Mouse (Mus musculus): ENCODE results near the gene Wrap53. TPM values are rescaled to one million over a fixed set of nuclear protein-coding genes. Genes with fewer than 3 reads are reported as not detected.
"Not testable (repeated sequence)": the region's sequence is repeated elsewhere in the genome, so short reads cannot be mapped to it uniquely, and the experiment has no call there.

Wrap53 gene
- total and polyA plus RNA-seq, 2 experiments from 2014 or later: 7.8 to 18.7 TPM

- H3K9ac ChIP-seq (replicated peaks; ENCODE audit: low read depth, low read length): peak within 1 kb of the TSS; percentile 76
- ATAC-seq (ENCODE audit: insufficient read depth, low read depth) (peak; percentile 85), DNase-seq (ENCODE audit: low spot score) (peak; percentile 74)
- no peak for TF ChIP-seq CTCF (IDR thresholded peaks at IDR 0.05; ENCODE audit: low read depth)
- TF ChIP-seq EP300 (IDR thresholded peaks at IDR 0.05; ENCODE audit: low read depth): no peak
- H3K4me2 ChIP-seq (ENCODE audit: low read depth, low read length): peak within 1 kb of the TSS; percentile 80
- H3K9me3 ChIP-seq (replicated peaks; ENCODE audit: control insufficient read depth, low read length): no peaks in the 10 kb centered on the region
- H3K4me3 ChIP-seq (ENCODE audit: low read depth, low read length): peak within 1 kb of the TSS; percentile 71
- no peaks in the 10 kb centered on the region for H3K27me3 ChIP-seq (ENCODE audit: control insufficient read depth, insufficient read depth, low read length)
- H3K27ac ChIP-seq (ENCODE audit: low read depth): peak within 1 kb of the TSS; percentile 58
- peaks cover 11% of the 10 kb centered on the region for H3K4me1 ChIP-seq (ENCODE audit: control insufficient read depth, insufficient read depth)
- WGBS: under 1% methylated on average over 20 of the region's 20 CpGs
- H3K36me3 ChIP-seq (replicated peaks; ENCODE audit: control insufficient read depth, insufficient read depth, low read length): no peaks in the 10 kb centered on the region
Measured at GRCm38 (mm10) chr11:69621571-69622268, 41.7 kb upstream of the Wrap53 start, which contains the start of gene Sat2. TSS of gene Sat2 (plus strand) at chr11:69622024.

- H3K27me3 ChIP-seq (ENCODE audit: control insufficient read depth, insufficient read depth, low read length): no peaks in the 10 kb centered on the region
- no peak for TF ChIP-seq CTCF (IDR thresholded peaks at IDR 0.05; ENCODE audit: low read depth)
- no peak for TF ChIP-seq EP300 (IDR thresholded peaks at IDR 0.05; ENCODE audit: low read depth)
- ATAC-seq (ENCODE audit: insufficient read depth, low read depth) (no peak), DNase-seq (ENCODE audit: low spot score) (no peak)
- no peak overlapping the region for H3K9ac ChIP-seq (replicated peaks; ENCODE audit: low read depth, low read length)
- no peak overlapping the region for H3K4me3 ChIP-seq (ENCODE audit: low read depth, low read length)
- peaks cover 11% of the 10 kb centered on the region for H3K4me1 ChIP-seq (ENCODE audit: control insufficient read depth, insufficient read depth)
- no peak overlapping the region for H3K27ac ChIP-seq (ENCODE audit: low read depth)
- no peak overlapping the region for H3K4me2 ChIP-seq (ENCODE audit: low read depth, low read length)
- no peaks in the 10 kb centered on the region for H3K36me3 ChIP-seq (replicated peaks; ENCODE audit: control insufficient read depth, insufficient read depth, low read length)
- 61% methylated on average over 7 of the region's 7 CpGs for WGBS
- no peaks in the 10 kb centered on the region for H3K9me3 ChIP-seq (replicated peaks; ENCODE audit: control insufficient read depth, low read length)
Measured at GRCm38 (mm10) chr11:69620394-69621081, 40.5 kb upstream of the Wrap53 start.

GRCm38 (mm10) chr11:69617805-69618204, 37.8 kb upstream of the Wrap53 start, which contains the start of gene Shbg:
TSS of gene Shbg (minus strand) at chr11:69617905.
- peaks cover 14% of the 10 kb centered on the region for H3K4me1 ChIP-seq (ENCODE audit: control insufficient read depth, insufficient read depth)
- WGBS: 58% methylated on average over 5 of the region's 5 CpGs
- H3K36me3 ChIP-seq (replicated peaks; ENCODE audit: control insufficient read depth, insufficient read depth, low read length): no peaks in the 10 kb centered on the region
- no peaks in the 10 kb centered on the region for H3K27me3 ChIP-seq (ENCODE audit: control insufficient read depth, insufficient read depth, low read length)
- H3K9me3 ChIP-seq (replicated peaks; ENCODE audit: control insufficient read depth, low read length): no peaks in the 10 kb centered on the region
- no peak within 1 kb of the TSS for H3K9ac ChIP-seq (replicated peaks; ENCODE audit: low read depth, low read length)
- TF ChIP-seq EP300 (IDR thresholded peaks at IDR 0.05; ENCODE audit: low read depth): no peak
- no peak for TF ChIP-seq CTCF (IDR thresholded peaks at IDR 0.05; ENCODE audit: low read depth)
- no peak within 1 kb of the TSS for H3K4me2 ChIP-seq (ENCODE audit: low read depth, low read length)
- DNase-seq (ENCODE audit: low spot score) (no peak), ATAC-seq (ENCODE audit: insufficient read depth, low read depth) (no peak)
- no peak within 1 kb of the TSS for H3K4me3 ChIP-seq (ENCODE audit: low read depth, low read length)
- H3K27ac ChIP-seq (ENCODE audit: low read depth): no peak within 1 kb of the TSS

GRCm38 (mm10) chr11:69616781-69617180, 36.7 kb upstream of the Wrap53 start:
- no peak for ATAC-seq (ENCODE audit: insufficient read depth, low read depth)

GRCm38 (mm10) chr11:69614257-69614588, 34.2 kb upstream of the Wrap53 start:
- not testable (repeated sequence) for H3K4me3 ChIP-seq (ENCODE audit: low read depth, low read length); H3K9me3 ChIP-seq (replicated peaks; ENCODE audit: control insufficient read depth, low read length); DNase-seq (ENCODE audit: low spot score); H3K9ac ChIP-seq (replicated peaks; ENCODE audit: low read depth, low read length); H3K36me3 ChIP-seq (replicated peaks; ENCODE audit: control insufficient read depth, insufficient read depth, low read length); H3K27ac ChIP-seq (ENCODE audit: low read depth); ATAC-seq (ENCODE audit: insufficient read depth, low read depth); H3K27me3 ChIP-seq (ENCODE audit: control insufficient read depth, insufficient read depth, low read length); H3K4me1 ChIP-seq (ENCODE audit: control insufficient read depth, insufficient read depth)
- H3K4me2 ChIP-seq (ENCODE audit: low read depth, low read length): 0 out of 2 replicates have a peak overlapping the region, but pooled peaks have one; percentile 44
- 36% methylated on average over 11 of the region's 11 CpGs for WGBS

More at GRCm38 (mm10) chr11:69616781-69617180, 36.7 kb upstream of the Wrap53 start:
- 39% methylated on average over 10 of the region's 10 CpGs for WGBS
- TF ChIP-seq CTCF (IDR thresholded peaks at IDR 0.05; ENCODE audit: low read depth): no peak
- TF ChIP-seq EP300 (IDR thresholded peaks at IDR 0.05; ENCODE audit: low read depth): no peak
- Histone ChIP-seq H3K4me3 (ENCODE audit: low read depth, low read length) (no peak overlapping the region), H3K36me3 (replicated peaks; ENCODE audit: control insufficient read depth, insufficient read depth, low read length) (no peaks in the 10 kb centered on the region), H3K4me1 (ENCODE audit: control insufficient read depth, insufficient read depth) (peaks cover 9% of the 10 kb centered on the region), H3K9ac (replicated peaks; ENCODE audit: low read depth, low read length) (no peak overlapping the region), H3K27ac (ENCODE audit: low read depth) (no peak overlapping the region), H3K4me2 (ENCODE audit: low read depth, low read length) (no peak overlapping the region), H3K9me3 (replicated peaks; ENCODE audit: control insufficient read depth, low read length) (no peaks in the 10 kb centered on the region), H3K27me3 (ENCODE audit: control insufficient read depth, insufficient read depth, low read length) (no peaks in the 10 kb centered on the region)
- DNase-seq (ENCODE audit: low spot score): no peak

All from heart, postnatal 0 days (tissue).